Mouse (Mus musculus): ENCODE data around the gene Sema4a. TPM values are rescaled to one million over a fixed set of nuclear protein-coding genes. Genes with fewer than 3 reads are reported as not detected.

The Sema4a gene
- polyA plus RNA-seq, 1 experiment from 2014 or later, result 11.8 TPM

- WGBS, result 78% methylated on average over 8 of the region's 8 CpGs
- H3K9me3 ChIP-seq (ENCODE audit: control insufficient read depth, low read depth, low read length), result no peaks in the 10 kb centered on the region
Observed at GRCm38 (mm10) chr3:88456313-88456712, 4.7 kb downstream of the Sema4a start.

GRCm38 (mm10) chr3:88455588-88456264 lies 5.3 kb downstream of the Sema4a start:
- Histone ChIP-seq H3K27me3 (ENCODE audit: control insufficient read depth, insufficient read depth, low read length) (peaks cover 3% of the 10 kb centered on the region; the same call in 1 of the 2 replicates), H3K36me3 (ENCODE audit: control insufficient read depth, insufficient read depth, low read length) (no peaks in the 10 kb centered on the region), H3K9ac (replicated peaks; ENCODE audit: low read depth, low read length) (no peak overlapping the region), H3K4me3 (ENCODE audit: low read depth, low read length) (no peak overlapping the region; the same call in 1 of the 2 replicates), H3K27ac (ENCODE audit: low read length) (peak overlapping the region; percentile 48; the same call in 1 of the 2 replicates), H3K9me3 (ENCODE audit: control insufficient read depth, low read depth, low read length) (no peaks in the 10 kb centered on the region), H3K4me1 (ENCODE audit: control insufficient read depth, insufficient read depth, low read length) (no peaks in the 10 kb centered on the region; the same call in 1 of the 2 replicates), H3K4me2 (replicated peaks; ENCODE audit: low read depth, low read length) (no peak overlapping the region)
- ATAC-seq (ENCODE audit: insufficient number of reproducible peaks, insufficient read depth, low FRiP score, low read depth), result peak; percentile 35; the same call in 1 of the 2 replicates
- 72% methylated on average over 18 of the region's 18 CpGs for whole genome bisulfite sequencing

More at GRCm38 (mm10) chr3:88456313-88456712, 4.7 kb downstream of the Sema4a start:
- Histone ChIP-seq H3K27me3 (ENCODE audit: control insufficient read depth, insufficient read depth, low read length) (peaks cover 3% of the 10 kb centered on the region; the same call in 1 of the 2 replicates), H3K36me3 (ENCODE audit: control insufficient read depth, insufficient read depth, low read length) (no peaks in the 10 kb centered on the region), H3K4me2 (replicated peaks; ENCODE audit: low read depth, low read length) (no peak overlapping the region), H3K9ac (replicated peaks; ENCODE audit: low read depth, low read length) (no peak overlapping the region), H3K27ac (ENCODE audit: low read length) (no peak overlapping the region), H3K4me3 (ENCODE audit: low read depth, low read length) (no peak overlapping the region), H3K4me1 (ENCODE audit: control insufficient read depth, insufficient read depth, low read length) (no peaks in the 10 kb centered on the region; the same call in 1 of the 2 replicates)
- ATAC-seq (ENCODE audit: insufficient number of reproducible peaks, insufficient read depth, low FRiP score, low read depth), result no peak

GRCm38 (mm10) chr3:88454762-88455587 lies 6.0 kb downstream of the Sema4a start:
- peak overlapping the region; percentile 48; the same call in 1 of the 2 replicates for H3K27ac ChIP-seq (ENCODE audit: low read length)

GRCm38 (mm10) chr3:88453986-88454385 lies 7.0 kb downstream of the Sema4a start:
- Histone ChIP-seq H3K36me3 (ENCODE audit: control insufficient read depth, insufficient read depth, low read length) (no peaks in the 10 kb centered on the region), H3K9ac (replicated peaks; ENCODE audit: low read depth, low read length) (no peak overlapping the region), H3K4me3 (ENCODE audit: low read depth, low read length) (no peak overlapping the region), H3K9me3 (ENCODE audit: control insufficient read depth, low read depth, low read length) (no peaks in the 10 kb centered on the region), H3K4me1 (ENCODE audit: control insufficient read depth, insufficient read depth, low read length) (peaks cover 4% of the 10 kb centered on the region), H3K27me3 (ENCODE audit: control insufficient read depth, insufficient read depth, low read length) (no peaks in the 10 kb centered on the region), H3K4me2 (replicated peaks; ENCODE audit: low read depth, low read length) (no peak overlapping the region), H3K27ac (ENCODE audit: low read length) (no peak overlapping the region)
- 80% methylated on average over 8 of the region's 8 CpGs for WGBS
- ATAC-seq (ENCODE audit: insufficient number of reproducible peaks, insufficient read depth, low FRiP score, low read depth), result no peak

More at GRCm38 (mm10) chr3:88454762-88455587, 6.0 kb downstream of the Sema4a start:
- H3K36me3 ChIP-seq (ENCODE audit: control insufficient read depth, insufficient read depth, low read length), result no peaks in the 10 kb centered on the region
- ATAC-seq (ENCODE audit: insufficient number of reproducible peaks, insufficient read depth, low FRiP score, low read depth), result peak; percentile 31; the same call in 1 of the 2 replicates
- peaks cover 3% of the 10 kb centered on the region; the same call in 1 of the 2 replicates for H3K4me1 ChIP-seq (ENCODE audit: control insufficient read depth, insufficient read depth, low read length)
- H3K4me3 ChIP-seq (ENCODE audit: low read depth, low read length), result no peak overlapping the region; the same call in 1 of the 2 replicates
- peaks cover 3% of the 10 kb centered on the region; the same call in 1 of the 2 replicates for H3K27me3 ChIP-seq (ENCODE audit: control insufficient read depth, insufficient read depth, low read length)
- no peaks in the 10 kb centered on the region for H3K9me3 ChIP-seq (ENCODE audit: control insufficient read depth, low read depth, low read length)
- 0 out of 2 replicates have a peak overlapping the region, but pooled peaks have one; percentile 0 for H3K4me2 ChIP-seq (replicated peaks; ENCODE audit: low read depth, low read length)
- no peak overlapping the region for H3K9ac ChIP-seq (replicated peaks; ENCODE audit: low read depth, low read length)
- 50% methylated on average over 9 of the region's 9 CpGs for WGBS

- ATAC-seq (ENCODE audit: insufficient number of reproducible peaks, insufficient read depth, low FRiP score, low read depth), result no peak
- H3K4me2 ChIP-seq (replicated peaks; ENCODE audit: low read depth, low read length), result no peak overlapping the region
Observed at GRCm38 (mm10) chr3:88453369-88453768, 7.6 kb downstream of the Sema4a start.

GRCm38 (mm10) chr3:88452716-88453115 lies 8.3 kb downstream of the Sema4a start:
- WGBS, result 78% methylated on average over 6 of the region's 6 CpGs
- H3K9me3 ChIP-seq (ENCODE audit: control insufficient read depth, low read depth, low read length), result no peaks in the 10 kb centered on the region
- no peaks in the 10 kb centered on the region for H3K36me3 ChIP-seq (ENCODE audit: control insufficient read depth, insufficient read depth, low read length)
- H3K4me3 ChIP-seq (ENCODE audit: low read depth, low read length), result no peak overlapping the region
- no peak overlapping the region for H3K9ac ChIP-seq (replicated peaks; ENCODE audit: low read depth, low read length)
- no peak overlapping the region for H3K4me2 ChIP-seq (replicated peaks; ENCODE audit: low read depth, low read length)
- no peaks in the 10 kb centered on the region for H3K27me3 ChIP-seq (ENCODE audit: control insufficient read depth, insufficient read depth, low read length)
- H3K27ac ChIP-seq (ENCODE audit: low read length), result no peak overlapping the region
- ATAC-seq (ENCODE audit: insufficient number of reproducible peaks, insufficient read depth, low FRiP score, low read depth), result no peak
- H3K4me1 ChIP-seq (ENCODE audit: control insufficient read depth, insufficient read depth, low read length), result peaks cover 9% of the 10 kb centered on the region

More at GRCm38 (mm10) chr3:88453369-88453768, 7.6 kb downstream of the Sema4a start:
- Histone ChIP-seq H3K4me3 (ENCODE audit: low read depth, low read length) (no peak overlapping the region), H3K27me3 (ENCODE audit: control insufficient read depth, insufficient read depth, low read length) (no peaks in the 10 kb centered on the region), H3K27ac (ENCODE audit: low read length) (no peak overlapping the region), H3K4me1 (ENCODE audit: control insufficient read depth, insufficient read depth, low read length) (peaks cover 9% of the 10 kb centered on the region), H3K9ac (replicated peaks; ENCODE audit: low read depth, low read length) (no peak overlapping the region), H3K9me3 (ENCODE audit: control insufficient read depth, low read depth, low read length) (no peaks in the 10 kb centered on the region), H3K36me3 (ENCODE audit: control insufficient read depth, insufficient read depth, low read length) (no peaks in the 10 kb centered on the region)
- 52% methylated on average over 8 of the region's 8 CpGs for WGBS

- no peaks in the 10 kb centered on the region for H3K27me3 ChIP-seq (ENCODE audit: control insufficient read depth, insufficient read depth, low read length)
- peaks cover 9% of the 10 kb centered on the region; the same call in 1 of the 2 replicates for H3K4me1 ChIP-seq (ENCODE audit: control insufficient read depth, insufficient read depth, low read length)
- H3K4me3 ChIP-seq (ENCODE audit: low read depth, low read length), result no peak overlapping the region
- H3K36me3 ChIP-seq (ENCODE audit: control insufficient read depth, insufficient read depth, low read length), result no peaks in the 10 kb centered on the region
- H3K27ac ChIP-seq (ENCODE audit: low read length), result no peak overlapping the region
- no peak overlapping the region for H3K4me2 ChIP-seq (replicated peaks; ENCODE audit: low read depth, low read length)
- WGBS, result 55% methylated on average over 5 of the region's 5 CpGs
- H3K9me3 ChIP-seq (ENCODE audit: control insufficient read depth, low read depth, low read length), result no peaks in the 10 kb centered on the region
- no peak for ATAC-seq (ENCODE audit: insufficient number of reproducible peaks, insufficient read depth, low FRiP score, low read depth)
- no peak overlapping the region for H3K9ac ChIP-seq (replicated peaks; ENCODE audit: low read depth, low read length)
Observed at GRCm38 (mm10) chr3:88452246-88452645, 8.7 kb downstream of the Sema4a start.

- no peak for ATAC-seq (ENCODE audit: insufficient number of reproducible peaks, insufficient read depth, low FRiP score, low read depth)
- Histone ChIP-seq H3K9me3 (ENCODE audit: control insufficient read depth, low read depth, low read length) (no peaks in the 10 kb centered on the region), H3K27me3 (ENCODE audit: control insufficient read depth, insufficient read depth, low read length) (no peaks in the 10 kb centered on the region), H3K4me3 (ENCODE audit: low read depth, low read length) (no peak overlapping the region), H3K4me2 (replicated peaks; ENCODE audit: low read depth, low read length) (no peak overlapping the region), H3K4me1 (ENCODE audit: control insufficient read depth, insufficient read depth, low read length) (peaks cover 9% of the 10 kb centered on the region; the same call in 1 of the 2 replicates), H3K9ac (replicated peaks; ENCODE audit: low read depth, low read length) (no peak overlapping the region), H3K36me3 (ENCODE audit: control insufficient read depth, insufficient read depth, low read length) (no peaks in the 10 kb centered on the region), H3K27ac (ENCODE audit: low read length) (no peak overlapping the region)
- 70% methylated on average over 12 of the region's 12 CpGs for WGBS
Observed at GRCm38 (mm10) chr3:88450379-88451131, 10.4 kb downstream of the Sema4a start.

All from stomach, embryonic 14.5 days (tissue).